Mouse (Mus musculus) kidney, embryonic 16.5 days (tissue): ENCODE data around the gene Olfr136. TPM values are rescaled to one million over a fixed set of nuclear protein-coding genes. Genes with fewer than 3 reads are reported as not detected.

Source experiments
- ATAC-seq: fragments of 200-750 bp; cut with Nextera tagmentation; 2 replicates; pipeline ENCODE4 v1.8.0; 2017; ENCODE audit warnings: moderate TSS enrichment; ENCODE audit not compliant: low FRiP score, low TSS enrichment
- H3K27ac ChIP-seq: fragments of 300-500 bp; sonication (generic); 2 replicates; pipeline ENCODE4 v1.5.1; 2014; ENCODE audit warnings: low read length
- H3K27me3 ChIP-seq: fragments of 300-500 bp; sonication (generic); 2 replicates; pipeline ENCODE4 v1.6.1; 2014; ENCODE audit warnings: low read length, control low read depth, mixed read lengths; ENCODE audit not compliant: insufficient read depth
- H3K36me3 ChIP-seq: fragments of 300-500 bp; sonication (generic); 2 replicates; pipeline ENCODE4 v1.6.1; 2014; ENCODE audit warnings: low read length, control low read depth, mixed read lengths; ENCODE audit not compliant: insufficient read depth
- H3K4me1 ChIP-seq: fragments of 300-500 bp; sonication (generic); 2 replicates; pipeline ENCODE4 v1.6.1; 2014; ENCODE audit warnings: low read length, control low read depth, mixed read lengths; ENCODE audit not compliant: insufficient read depth
- H3K4me2 ChIP-seq: fragments of 300-500 bp; sonication (generic); replicated peaks from 2 replicates; pipeline ENCODE4 v1.6.1; 2014; ENCODE audit warnings: low read depth, low read length
- H3K4me3 ChIP-seq: fragments of 300-500 bp; sonication (generic); 2 replicates; pipeline ENCODE4 v1.5.1; 2014; ENCODE audit warnings: mild to moderate bottlenecking, low read length
- H3K9ac ChIP-seq: fragments of 300-500 bp; sonication (generic); replicated peaks from 2 replicates; pipeline ENCODE4 v1.6.1; 2014; ENCODE audit warnings: low read length
- H3K9me3 ChIP-seq: fragments of 300-500 bp; sonication (generic); 2 replicates; pipeline ENCODE4 v1.6.1; 2016; ENCODE audit warnings: low read length, control low read depth
- polyA plus RNA-seq: library from polyadenylated mRNA; unstranded; fragments of >200 nt; fragmentation: Nextera tagmentation; extraction: Ambion mirVana; gene quantifications from 2 replicates; pipeline ENCODE4 v1.2.1, GENCODE M21; 2015

Gene Olfr136
- not detected in 2 replicates for polyA plus RNA-seq

- H3K36me3 ChIP-seq, result no peaks in the 10 kb centered on the region
- H3K27ac ChIP-seq, result no peak within 1 kb of the TSS
- no peak within 1 kb of the TSS for H3K4me2 ChIP-seq
- no peaks in the 10 kb centered on the region for H3K27me3 ChIP-seq
- H3K9ac ChIP-seq, result no peak within 1 kb of the TSS
- no peak for ATAC-seq
- H3K9me3 ChIP-seq, result no peaks in the 10 kb centered on the region
- no peak within 1 kb of the TSS for H3K4me3 ChIP-seq
- H3K4me1 ChIP-seq, result no peaks in the 10 kb centered on the region
These were observed at the start of gene Olfr136 for GRCm38 (mm10) chr17:38329531-38329930. Olfr136 (plus strand) TSS chr17:38329831.

DNA sequence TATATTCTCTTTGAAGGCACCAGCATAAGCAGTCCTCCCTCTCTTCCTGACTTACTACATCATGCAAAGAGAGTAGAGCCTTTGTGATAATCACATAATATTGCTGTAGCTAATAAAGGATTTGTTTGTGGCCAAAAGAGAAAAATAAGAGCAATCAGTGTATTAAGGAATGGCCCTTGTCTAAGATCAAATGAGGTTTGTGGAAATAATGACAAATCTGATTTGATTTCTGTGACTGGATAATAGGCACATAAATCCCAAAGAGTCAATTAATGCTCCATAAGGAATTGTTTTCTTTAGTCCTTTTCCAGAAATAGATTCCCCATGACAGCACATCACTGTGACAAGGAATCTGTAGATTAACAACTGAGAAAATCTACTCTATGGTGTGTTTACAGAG is 22.2 kb upstream of the Olfr136 start, which contains the start of gene Olfr137:
TSS of gene Olfr137 (minus strand) at position 101 of the 400 bp plus-strand sequence.
- Histone ChIP-seq H3K27ac (no peak within 1 kb of the TSS), H3K36me3 (no peaks in the 10 kb centered on the region), H3K4me2 (no peak within 1 kb of the TSS), H3K27me3 (no peaks in the 10 kb centered on the region), H3K4me3 (no peak within 1 kb of the TSS), H3K9me3 (peaks cover 8% of the 10 kb centered on the region; the same call in 1 of the 2 replicates), H3K4me1 (no peaks in the 10 kb centered on the region), H3K9ac (no peak within 1 kb of the TSS)
- no peak for ATAC-seq

Other genes starting within 250 kb of the Olfr136 start
- gene Olfr131, start 241.1 kb upstream of the Olfr136 start, polyA plus RNA-seq, result not detected in 2 replicates
- gene Olfr132, start 195.3 kb upstream of the Olfr136 start, polyA plus RNA-seq, result not detected in 2 replicates
- not detected in 2 replicates for gene Olfr133, start 184.6 kb upstream of the Olfr136 start, polyA plus RNA-seq
- gene Olfr134, start 158.4 kb upstream of the Olfr136 start, polyA plus RNA-seq, result not detected in 2 replicates
- gene Olfr135, start 125.5 kb upstream of the Olfr136 start, polyA plus RNA-seq, result not detected in 2 replicates
- gene Olfr138, start 68.8 kb upstream of the Olfr136 start, polyA plus RNA-seq, result not detected in 2 replicates
- not detected in 2 replicates for gene Olfr137, start 22.3 kb upstream of the Olfr136 start, polyA plus RNA-seq
- not detected in 2 replicates for gene Esp36, start 90.4 kb downstream of the Olfr136 start, polyA plus RNA-seq
- gene Esp34, start 224.4 kb downstream of the Olfr136 start, polyA plus RNA-seq, result not detected in 2 replicates